Mouse (Mus musculus): ENCODE measurements around the gene Selenbp1.
"Not testable (repeated sequence)": the region's sequence is repeated elsewhere in the genome, so short reads cannot be mapped to it uniquely, and the experiment has no call there.

Gene Selenbp1

GRCm38 (mm10) chr3:94932809-94933564 lies at the start of gene Selenbp1:
TSS of gene Selenbp1 (plus strand) at chr3:94933056.
- peak; percentile 60 for DNase-seq (ENCODE audit: low spot score)

- peak; percentile 85 for DNase-seq (ENCODE audit: low spot score)
Observed at GRCm38 (mm10) chr3:94886316-94887224, 46.3 kb upstream of the Selenbp1 start, which contains the start of gene Psmb4. TSS of gene Psmb4 (minus strand) at chr3:94886961.

- no peak for DNase-seq (ENCODE audit: low spot score)
Observed at GRCm38 (mm10) chr3:94888595-94888994, 44.3 kb upstream of the Selenbp1 start.

GRCm38 (mm10) chr3:94894076-94894475 lies 38.8 kb upstream of the Selenbp1 start:
- DNase-seq (ENCODE audit: low spot score), result no peak

GRCm38 (mm10) chr3:94902747-94903146 lies 30.1 kb upstream of the Selenbp1 start:
- DNase-seq (ENCODE audit: low spot score), result no peak

- not testable (repeated sequence) for DNase-seq (ENCODE audit: low spot score)
Observed at GRCm38 (mm10) chr3:94904759-94905158, 28.1 kb upstream of the Selenbp1 start.

GRCm38 (mm10) chr3:94906482-94906881 lies 26.4 kb upstream of the Selenbp1 start:
- DNase-seq (ENCODE audit: low spot score), result no peak

GRCm38 (mm10) chr3:94911050-94911693 lies 21.7 kb upstream of the Selenbp1 start:
- DNase-seq (ENCODE audit: low spot score), result no peak

- DNase-seq (ENCODE audit: low spot score), result no peak
Observed at GRCm38 (mm10) chr3:94913801-94914200, 19.1 kb upstream of the Selenbp1 start.

GRCm38 (mm10) chr3:94915903-94916741 lies 16.7 kb upstream of the Selenbp1 start:
- DNase-seq (ENCODE audit: low spot score), result no peak

- DNase-seq (ENCODE audit: low spot score), result peak; percentile 33
Observed at GRCm38 (mm10) chr3:94917816-94918361, 15.0 kb upstream of the Selenbp1 start.

GRCm38 (mm10) chr3:94918845-94919244 lies 14.0 kb upstream of the Selenbp1 start:
- DNase-seq (ENCODE audit: low spot score), result no peak

- DNase-seq (ENCODE audit: low spot score), result peak; percentile 56
Observed at GRCm38 (mm10) chr3:94921104-94921503, 11.8 kb upstream of the Selenbp1 start.

- no peak for DNase-seq (ENCODE audit: low spot score)
Observed at GRCm38 (mm10) chr3:94922333-94922732, 10.5 kb upstream of the Selenbp1 start.

- DNase-seq (ENCODE audit: low spot score), result no peak
Observed at GRCm38 (mm10) chr3:94924688-94925087, 8.2 kb upstream of the Selenbp1 start.

GRCm38 (mm10) chr3:94926301-94926736 lies 6.5 kb upstream of the Selenbp1 start:
- not testable (repeated sequence) for DNase-seq (ENCODE audit: low spot score)

GRCm38 (mm10) chr3:94928979-94929378 lies 3.9 kb upstream of the Selenbp1 start:
- DNase-seq (ENCODE audit: low spot score), result not testable (repeated sequence)

GRCm38 (mm10) chr3:94930386-94931266 lies 2.2 kb upstream of the Selenbp1 start:
- peak; percentile 30 for DNase-seq (ENCODE audit: low spot score)

GRCm38 (mm10) chr3:94931427-94932082 lies 1.3 kb upstream of the Selenbp1 start:
- not testable (repeated sequence) for DNase-seq (ENCODE audit: low spot score)
